Mouse (Mus musculus): ENCODE measurements around the gene Ankrd13d. TPM values are rescaled to one million over a fixed set of nuclear protein-coding genes. Genes with fewer than 3 reads are reported as not detected.
A peak's percentile ranks its signal among the peaks of the same experiment; 100 is the strongest.

The Ankrd13d gene
- 1 to 10 TPM; 1.2 to 1.3 TPM for total RNA-seq (2021)
- long read RNA-seq, experiment 1, partial matches to known transcripts: 0 of 2 reads
- long read RNA-seq, experiment 1, other reads (novel, unspliced or antisense): 0 of 2 reads
- long read RNA-seq, experiment 2, partial matches to known transcripts: 0 of 1 reads
- long read RNA-seq, experiment 2, other reads (novel, unspliced or antisense): 0 of 1 reads

DNA sequence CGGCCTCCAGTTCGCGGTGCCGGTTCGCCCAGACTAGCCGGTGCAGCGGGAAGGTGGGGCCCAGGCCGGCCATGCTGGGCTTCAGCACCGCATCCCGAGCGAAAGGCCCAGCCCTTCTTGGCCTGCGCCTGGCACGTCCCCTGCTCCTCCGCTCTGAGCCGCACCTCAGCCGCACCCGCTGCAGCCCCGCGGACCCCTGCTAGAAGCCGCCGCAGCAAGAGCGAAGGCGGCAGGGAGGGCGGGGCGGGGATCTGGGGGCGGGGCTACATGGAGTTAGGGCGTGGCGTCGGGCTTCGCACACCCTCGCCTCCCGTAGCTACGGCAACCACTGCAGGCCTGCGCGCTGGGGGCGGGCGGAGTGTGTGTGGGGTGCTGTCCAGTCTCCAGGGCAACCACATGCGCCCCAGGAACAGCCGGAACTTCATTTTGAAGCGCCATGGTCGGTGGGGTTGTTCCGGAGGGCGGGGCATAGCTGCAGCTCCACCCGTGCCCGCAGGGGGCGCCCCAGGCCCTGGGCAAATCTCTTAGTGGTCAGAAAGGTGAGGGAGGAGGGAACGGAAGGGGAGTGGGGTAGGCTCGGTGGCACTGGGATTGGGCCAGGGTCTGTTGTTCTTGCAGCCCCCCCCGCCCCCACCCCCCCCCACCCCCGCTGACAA is at the start of gene Ankrd13d:
Gene Ankrd13d (minus strand): TSS at position 240 of the 656 bp plus-strand sequence.
- DNase-seq: peak; percentile 81

- peak; percentile 31 for DNase-seq
Measured at GRCm38 (mm10) chr19:4332653-4333052, 49.7 kb upstream of the Ankrd13d start.

- no peak for DNase-seq
Measured at GRCm38 (mm10) chr19:4331273-4331672, 48.3 kb upstream of the Ankrd13d start.

DNA sequence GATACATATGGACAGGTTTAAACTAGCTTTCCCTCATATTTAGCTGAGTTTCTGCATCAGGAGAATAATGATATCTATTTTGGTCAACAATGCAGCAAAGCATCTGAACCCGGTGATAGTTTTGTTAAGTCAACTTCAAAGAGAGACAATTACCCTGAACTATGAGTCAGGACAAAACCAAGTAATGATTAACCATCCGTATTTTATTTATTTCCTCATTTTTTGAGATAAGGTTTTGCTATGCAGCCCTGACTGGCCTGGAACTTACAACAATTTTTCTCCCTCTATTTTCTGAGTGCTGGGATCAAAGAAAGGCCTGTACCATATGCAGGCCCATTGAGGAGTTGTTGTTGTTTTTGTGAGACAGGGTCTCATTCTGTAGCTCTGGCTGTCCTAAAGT is 47.7 kb upstream of the Ankrd13d start:
- no peak for DNase-seq

DNA sequence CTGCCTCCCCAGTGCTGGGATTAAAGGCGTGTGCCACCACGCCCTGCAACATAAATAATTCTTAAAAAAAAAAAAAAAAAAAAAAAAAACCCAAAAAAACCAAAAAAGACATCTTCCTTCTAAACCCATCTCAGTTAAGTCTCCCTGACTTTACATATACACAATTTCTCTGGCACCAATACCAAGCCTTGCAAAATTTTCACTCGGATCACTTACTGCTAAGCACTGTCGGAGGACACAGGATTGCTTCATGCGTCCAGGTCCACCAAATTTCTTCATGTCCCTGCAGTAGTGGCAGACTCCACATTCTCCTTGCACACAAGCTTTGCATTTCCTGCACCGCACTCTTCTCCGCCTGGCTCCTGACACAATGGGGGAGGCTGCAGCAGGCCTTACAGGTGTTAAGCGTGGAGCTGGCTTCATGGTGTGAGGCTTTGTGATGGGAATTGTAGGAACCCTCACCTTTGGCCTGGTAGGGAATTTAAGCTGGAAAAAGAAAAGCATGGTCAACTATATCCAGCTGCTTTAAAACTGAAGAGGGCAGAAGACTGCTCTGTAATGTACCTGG is 45.9 kb upstream of the Ankrd13d start:
- DNase-seq: no peak

GRCm38 (mm10) chr19:4326881-4327280 is 43.9 kb upstream of the Ankrd13d start:
- DNase-seq: no peak

DNA sequence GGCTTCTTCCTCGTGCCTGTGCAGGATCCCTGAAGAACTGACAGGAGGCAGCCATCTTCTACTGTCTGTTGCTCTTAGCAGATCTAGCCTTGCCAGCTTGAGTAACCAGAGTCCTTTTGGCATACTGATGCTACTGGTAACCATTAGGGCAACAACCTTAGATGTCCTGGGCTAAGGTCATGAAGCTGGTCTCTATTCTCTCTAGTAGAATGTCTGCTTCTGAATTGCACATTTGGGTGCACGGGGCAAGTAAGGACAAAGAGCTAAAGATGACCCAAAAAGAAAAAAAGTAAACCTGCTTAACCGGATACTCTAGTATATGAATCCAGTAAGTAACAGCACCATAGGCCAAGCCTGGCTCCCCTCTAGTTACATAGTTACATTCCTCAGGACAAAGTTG is 43.2 kb upstream of the Ankrd13d start:
- DNase-seq: no peak

- DNase-seq: no peak
Measured at GRCm38 (mm10) chr19:4322134-4322533, 39.2 kb upstream of the Ankrd13d start.

DNA sequence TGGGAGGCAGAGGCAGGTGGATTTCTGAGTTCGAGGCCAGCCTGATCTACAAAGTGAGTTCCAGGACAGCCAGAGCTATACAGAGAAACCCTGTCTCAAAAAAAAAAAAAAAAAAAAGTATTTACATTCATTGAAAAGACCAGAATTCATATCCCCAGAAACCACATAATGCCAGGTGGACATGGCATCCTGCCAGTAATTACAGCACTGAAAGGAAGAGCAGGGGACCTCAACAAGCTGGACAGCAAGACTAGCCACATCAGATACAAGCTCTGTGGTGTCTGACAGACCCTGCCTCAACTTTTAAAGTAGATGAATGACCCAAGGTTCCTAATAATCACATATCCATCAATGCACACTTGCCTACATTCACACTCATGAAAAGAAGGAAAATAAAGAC is 38.7 kb upstream of the Ankrd13d start:
- DNase-seq: no peak

GRCm38 (mm10) chr19:4319272-4319671 is 36.3 kb upstream of the Ankrd13d start:
- no peak for DNase-seq

GRCm38 (mm10) chr19:4317181-4317580 is 34.2 kb upstream of the Ankrd13d start:
- no peak for DNase-seq

DNA sequence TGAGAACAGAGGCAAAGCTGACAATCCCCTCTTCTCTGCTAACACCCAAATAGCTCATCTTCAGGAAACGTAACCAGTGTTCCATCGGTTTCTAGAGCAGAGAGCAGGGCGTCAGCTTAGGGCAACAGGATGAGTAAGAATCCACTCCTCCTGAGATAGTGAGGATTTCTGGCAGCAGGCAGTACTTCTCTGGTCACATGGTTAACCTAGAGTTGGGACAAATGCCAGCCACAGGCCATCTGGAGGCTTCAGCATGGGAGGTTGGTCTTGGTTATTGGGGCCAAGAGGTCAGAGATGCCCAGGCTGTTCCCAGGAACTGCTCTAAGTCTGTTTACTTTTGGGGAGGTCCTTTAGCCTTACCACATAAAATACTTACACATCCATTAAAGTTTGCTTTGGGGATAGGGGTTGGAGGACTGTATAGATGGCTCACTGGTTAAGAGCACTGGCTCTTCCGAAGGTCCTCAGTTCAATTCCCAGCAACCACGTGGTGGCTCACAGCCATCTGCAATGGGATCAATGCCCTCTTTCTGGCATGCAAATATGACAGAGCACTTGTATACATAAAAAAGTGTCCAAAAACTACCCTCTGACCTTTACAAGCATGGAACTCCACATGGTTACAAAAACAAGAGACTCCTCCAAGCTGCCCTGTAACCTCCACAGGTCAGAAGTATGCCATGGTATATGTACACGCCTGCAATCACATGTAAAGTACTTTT is 32.4 kb upstream of the Ankrd13d start:
- DNase-seq: no peak

GRCm38 (mm10) chr19:4309776-4310185 is 26.8 kb upstream of the Ankrd13d start:
- DNase-seq: peak; percentile 44

DNA sequence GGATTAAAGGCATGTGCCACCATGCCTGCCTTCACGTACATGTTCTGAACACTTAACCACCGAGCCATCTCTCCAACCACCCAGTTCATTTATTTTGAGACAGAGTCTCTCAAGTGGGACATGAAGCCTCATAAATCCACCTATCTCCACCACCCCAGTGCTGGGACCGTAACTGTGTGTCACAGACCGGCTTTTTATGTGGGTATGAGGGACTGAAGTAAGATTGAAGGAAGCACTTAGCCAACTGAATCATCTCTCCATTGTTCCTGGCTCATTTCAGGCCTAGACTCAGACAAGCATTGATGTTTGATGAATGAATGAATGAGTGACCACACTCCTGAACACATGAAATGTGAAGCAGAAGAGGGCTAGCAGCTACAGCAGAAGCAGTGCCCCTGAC is 26.4 kb upstream of the Ankrd13d start:
- no peak for DNase-seq

DNA sequence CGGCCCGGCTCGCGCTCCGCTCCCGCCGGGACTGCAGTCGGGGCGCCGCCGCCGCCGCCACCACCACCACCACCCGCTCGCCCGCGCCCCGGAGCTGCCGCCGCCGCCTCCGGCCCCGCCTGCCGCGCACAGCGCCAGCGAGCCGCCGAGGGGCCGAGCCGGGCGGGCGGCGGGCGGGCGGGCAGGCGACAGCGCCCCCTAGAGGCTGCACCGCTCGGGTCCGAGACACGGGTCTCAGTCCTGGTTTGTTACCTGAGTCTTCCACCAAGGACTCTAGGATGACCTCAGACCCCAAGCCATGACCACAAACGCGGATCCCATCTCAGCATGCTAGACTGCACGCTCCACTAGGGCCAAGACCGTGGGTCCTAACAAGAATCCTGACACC is 23.2 kb upstream of the Ankrd13d start, which contains the start of gene Grk2:
Gene Grk2 (minus strand): TSS at position 33 of the 388 bp plus-strand sequence.
- peak; percentile 90 for DNase-seq

GRCm38 (mm10) chr19:4305491-4306189 is 22.7 kb upstream of the Ankrd13d start:
- peak; percentile 55 for DNase-seq

DNA sequence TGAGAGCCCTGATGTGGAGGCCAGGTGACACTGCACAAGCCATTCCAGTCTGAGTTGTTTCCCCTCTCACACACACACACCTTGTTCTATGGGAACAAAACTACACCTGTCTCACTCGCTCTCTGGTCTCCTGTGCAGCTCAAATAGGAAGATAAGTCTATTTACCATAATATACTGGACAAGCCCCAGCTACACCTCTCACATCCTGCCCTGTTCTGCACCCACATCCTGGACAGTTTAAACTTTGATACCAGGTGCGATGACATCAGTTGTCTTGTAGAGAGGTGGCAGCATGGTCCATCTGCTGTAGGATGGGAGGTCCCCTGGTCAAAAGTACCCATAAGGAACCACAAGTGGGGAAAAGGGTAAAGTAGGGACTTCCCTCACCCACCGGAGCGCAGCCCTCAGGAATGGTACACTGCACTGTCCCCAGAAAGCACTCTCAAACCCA is 22.0 kb upstream of the Ankrd13d start:
- no peak for DNase-seq

DNA sequence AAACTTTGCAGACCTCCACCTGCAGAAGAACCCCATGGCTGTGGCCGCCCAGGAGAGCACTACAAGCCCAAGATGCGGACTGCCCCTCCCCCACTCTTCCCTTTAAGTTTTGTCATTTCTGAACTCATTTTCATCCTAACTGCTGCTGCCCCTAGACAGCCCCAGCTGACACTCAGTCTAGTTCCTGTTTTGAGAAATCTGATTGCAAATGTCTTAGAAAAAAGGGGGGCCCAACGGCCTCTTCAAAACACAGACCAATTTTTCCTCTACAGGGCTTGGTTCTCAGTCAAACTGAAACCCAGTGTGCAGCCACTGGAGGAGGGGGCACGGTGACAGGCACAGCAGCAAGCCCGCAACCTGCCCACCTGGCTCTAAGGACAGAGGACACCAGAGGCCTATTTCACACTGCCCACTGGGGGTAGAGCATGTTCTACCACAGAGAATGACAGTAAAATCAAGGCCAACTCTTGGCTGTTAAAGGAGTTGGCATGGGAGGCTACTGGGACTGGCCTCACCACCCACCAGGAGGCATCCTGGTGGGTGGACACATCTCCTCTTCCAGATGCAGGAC is 21.4 kb upstream of the Ankrd13d start:
- DNase-seq: no peak

DNA sequence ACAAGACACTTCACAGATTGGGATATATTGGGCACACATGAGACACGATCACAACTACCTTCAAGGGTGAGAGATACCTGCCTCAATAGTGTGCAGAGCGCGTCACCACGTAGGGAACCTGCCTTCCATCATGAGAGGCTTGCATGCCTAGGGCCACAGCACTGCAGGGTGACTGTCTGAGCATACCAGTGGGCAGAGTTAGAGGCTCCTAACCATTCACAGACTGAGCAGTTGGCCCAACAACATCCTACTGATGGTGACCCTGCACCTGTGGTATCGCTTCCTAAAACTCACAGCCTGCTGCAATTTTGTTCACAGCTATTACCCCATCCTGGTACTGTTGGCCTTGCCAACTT is 20.7 kb upstream of the Ankrd13d start:
- DNase-seq: no peak

DNA sequence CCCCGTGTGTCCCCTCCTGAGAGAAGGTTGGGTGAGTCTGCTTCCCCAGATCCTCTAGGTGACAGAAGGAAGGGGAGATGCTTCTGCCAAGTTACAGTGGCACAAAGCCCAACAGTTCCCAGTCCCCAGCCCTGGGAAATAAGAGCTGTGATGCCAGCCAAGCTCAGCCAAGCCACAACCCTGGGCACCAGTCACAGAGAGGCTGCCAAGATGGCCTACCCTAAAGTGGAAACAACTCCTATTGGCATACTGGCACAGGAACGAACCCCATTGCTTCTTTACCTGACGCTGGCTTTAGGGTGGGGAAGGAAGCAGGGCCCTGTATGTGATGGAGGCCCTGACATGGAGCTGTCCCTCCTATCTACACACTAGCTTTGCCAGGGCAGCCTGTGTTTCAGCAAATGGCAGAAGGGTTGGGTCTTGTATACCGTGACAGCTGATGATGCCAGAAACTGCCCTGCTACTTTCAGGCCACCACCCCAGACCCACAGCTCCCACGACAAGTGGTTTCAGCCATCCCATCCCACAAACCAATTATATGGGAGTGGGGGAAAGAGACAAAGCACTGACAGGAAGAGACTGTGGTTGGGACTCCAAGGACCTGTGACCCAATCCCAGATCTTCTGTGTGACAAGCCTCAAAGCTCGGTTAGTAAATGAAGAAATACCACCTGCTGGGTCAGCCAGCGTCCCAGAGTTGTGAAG is 20.2 kb upstream of the Ankrd13d start:
- DNase-seq: peak; percentile 62
